Mouse (Mus musculus): ENCODE data around the gene Sectm1a.
"Not testable (repeated sequence)": the region's sequence is repeated elsewhere in the genome, so short reads cannot be mapped to it uniquely, and the experiment has no call there.

DNA sequence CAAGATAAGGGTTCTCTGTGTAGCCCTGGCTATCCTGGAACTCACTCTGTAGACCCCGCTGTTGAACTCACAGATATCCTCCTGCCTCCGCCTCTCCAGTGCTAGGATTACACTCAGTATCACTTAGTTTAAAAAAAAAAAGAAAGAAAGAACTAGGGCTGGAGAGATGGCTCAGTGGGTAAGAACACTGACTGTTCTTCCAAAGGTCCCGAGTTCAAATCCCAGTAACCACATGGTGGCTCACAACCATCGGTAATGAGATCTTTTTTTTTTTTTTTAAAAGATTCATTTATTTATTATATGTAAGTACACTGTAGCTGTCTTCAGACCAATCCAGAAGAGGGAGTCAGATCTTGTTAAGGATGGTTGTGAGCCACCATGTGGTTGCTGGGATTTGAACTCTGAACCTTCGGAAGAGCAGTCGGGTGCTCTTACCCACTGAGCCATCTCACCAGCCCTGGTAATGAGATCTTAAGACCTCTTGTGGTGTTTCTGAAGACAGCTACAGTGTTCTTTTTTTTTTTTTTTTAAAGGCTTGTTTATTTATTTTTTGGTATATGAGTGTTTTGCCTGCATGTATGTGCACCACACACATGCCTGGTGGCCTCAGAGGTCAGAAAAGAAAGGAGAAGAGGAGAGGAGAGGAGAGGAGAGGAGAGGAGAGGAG is 20.5 kb downstream of the Sectm1a start:
- not testable (repeated sequence) for TF ChIP-seq CTCF (IDR thresholded peaks at IDR 0.05; ENCODE audit: borderline replicate concordance, extremely low read depth, insufficient read depth, insufficient read length); POLR2A (IDR thresholded peaks at IDR 0.05; ENCODE audit: borderline replicate concordance, extremely low read depth, insufficient read depth, insufficient read length, poor library complexity, severe bottlenecking)

All from brain, embryonic 14.5 days (tissue).